Comparison of ENCODE assay signal across 8 mouse cellular contexts in genomic region chr7:81571941-81572441, GRCm38 (mm10). TPM values are rescaled to one million over a fixed set of nuclear protein-coding genes. Genes with fewer than 3 reads are reported as not detected.
DNase-seq lines count a peak whose midpoint lies in the region; ATAC-seq lines count a peak whose summit lies in the region.

No protein-coding gene starts in this region.

- peak overlapping the region; percentile 88 for H3K9ac ChIP-seq in forebrain, embryonic 15.5 days (replicated peaks)
- peak overlapping the region; percentile 82 for H3K9ac ChIP-seq in midbrain, embryonic 14.5 days (replicated peaks; ENCODE audit: low read length)

- H3K27me3 ChIP-seq in forebrain, embryonic 15.5 days: no peaks in the 10 kb centered on the region
- H3K27me3 ChIP-seq in midbrain, embryonic 14.5 days (ENCODE audit: control insufficient read depth, insufficient read depth, low read length): no peaks in the 10 kb centered on the region

- H3K36me3 ChIP-seq in forebrain, embryonic 15.5 days: peaks cover 3% of the 10 kb centered on the region
- peaks cover 18% of the 10 kb centered on the region; the same call in 1 of the 2 replicates for H3K36me3 ChIP-seq in midbrain, embryonic 14.5 days (ENCODE audit: control insufficient read depth, insufficient read depth, low read length)

- peak overlapping the region; percentile 90 for H3K4me3 ChIP-seq in forebrain, embryonic 15.5 days
- peak overlapping the region; percentile 83 for H3K4me3 ChIP-seq in midbrain, embryonic 14.5 days (replicated peaks; ENCODE audit: low read depth, low read length)

- peak; percentile 50 for DNase-seq in CD4-positive helper T cell, adult 2 months (ENCODE audit: low read depth, low spot score)
- DNase-seq in NIH3T3 (ENCODE audit: low read depth): peak; percentile 44
- peak; percentile 34 for DNase-seq in kidney, postnatal 10 days
- DNase-seq in midbrain, embryonic 14.5 days: no peak
- DNase-seq in right cerebral cortex, postnatal 10 days (ENCODE audit: low spot score in 2 of 2): no peak
- DNase-seq in layer of hippocampus, postnatal 14 days (ENCODE audit: low spot score in 2 of 2): no peak
- no peak for DNase-seq in left cerebral cortex, adult 18-20 months (ENCODE audit: low spot score in 2 of 2)

- peaks cover 16% of the 10 kb centered on the region for H3K4me1 ChIP-seq in forebrain, embryonic 15.5 days
- peaks cover 17% of the 10 kb centered on the region for H3K4me1 ChIP-seq in midbrain, embryonic 14.5 days (ENCODE audit: control insufficient read depth, insufficient read depth, low read length)

- H3K4me2 ChIP-seq in forebrain, embryonic 15.5 days (replicated peaks): peak overlapping the region; percentile 80
- peak overlapping the region; percentile 68 for H3K4me2 ChIP-seq in midbrain, embryonic 14.5 days (ENCODE audit: low read length)

- no peaks in the 10 kb centered on the region for H3K9me3 ChIP-seq in forebrain, embryonic 15.5 days
- H3K9me3 ChIP-seq in midbrain, embryonic 14.5 days (ENCODE audit: control insufficient read depth, low read length): no peaks in the 10 kb centered on the region

- ATAC-seq in forebrain, embryonic 15.5 days (replicated peaks): no peak
- no peak for ATAC-seq in midbrain, embryonic 14.5 days (ENCODE audit: low FRiP score, low TSS enrichment)

- WGBS in forebrain, embryonic 15.5 days: 18% methylated on average over 15 of the region's 15 CpGs
- 22% methylated on average over 15 of the region's 15 CpGs for WGBS in midbrain, embryonic 14.5 days

- peak overlapping the region; percentile 97 for H3K27ac ChIP-seq in forebrain, embryonic 15.5 days (replicated peaks)
- H3K27ac ChIP-seq in midbrain, embryonic 14.5 days (replicated peaks; ENCODE audit: low read depth, low read length): peak overlapping the region; percentile 95

RNA-seq across cellular contexts. Expression of gene Whamm, which starts 0.9 kb away (rescaled TPM):
- 5.7 and 7.6 TPM in 2 replicates for polyA plus RNA-seq in forebrain, embryonic 15.5 days (2015; fragmentation: Nextera tagmentation; extraction: Ambion mirVana)
- polyA plus RNA-seq in midbrain, embryonic 14.5 days (2014; fragmentation: Nextera tagmentation; extraction: Ambion mirVana): 9.9 and 10.1 TPM in 2 replicates
- 10 to 100 TPM; 16.0 to 19.7 TPM for total RNA-seq in layer of hippocampus, postnatal 14 days (2021)
- 10 to 100 TPM; 15.1 to 17.5 TPM for total RNA-seq in left cerebral cortex, adult 18-20 months (2021)

RNA-seq across cellular contexts. Expression of gene Fsd2, which starts 5.2 kb away (rescaled TPM):
- polyA plus RNA-seq in forebrain, embryonic 15.5 days (2015; fragmentation: Nextera tagmentation; extraction: Ambion mirVana): 0.31 and 0.34 TPM in 2 replicates
- 0.07 and 0.20 TPM in 2 replicates for polyA plus RNA-seq in midbrain, embryonic 14.5 days (2014; fragmentation: Nextera tagmentation; extraction: Ambion mirVana)
- total RNA-seq in layer of hippocampus, postnatal 14 days (2021): under 1 TPM; 0.10 to 0.32 TPM
- total RNA-seq in left cerebral cortex, adult 18-20 months (2021): under 1 TPM; 0.09 to 0.26 TPM

Comparison
In these comparisons a context has a peak if more than half of its experiments do, and no peak if none do; other contexts are left out.
1. DNase-seq: peak in CD4-positive helper T cell, adult 2 months (single experiment), NIH3T3 (single experiment) and kidney, postnatal 10 days (single experiment); none in midbrain, embryonic 14.5 days (single experiment), right cerebral cortex, postnatal 10 days (0 of 2), layer of hippocampus, postnatal 14 days (0 of 2) and left cerebral cortex, adult 18-20 months (0 of 2).